Mouse (Mus musculus) liver, embryonic 15.5 days (tissue): ENCODE measurements around the gene Mup20. TPM values are rescaled to one million over a fixed set of nuclear protein-coding genes. Genes with fewer than 3 reads are reported as not detected.

ENCODE experiments used
- polyA plus RNA-seq: library from polyadenylated mRNA; unstranded; fragments of >200 nt; fragmentation: Nextera tagmentation; extraction: Ambion mirVana; gene quantifications from 2 replicates; pipeline ENCODE4 v1.2.1, GENCODE M21; 2015

Mup20 gene
- polyA plus RNA-seq, 1 experiment from 2014 or later: 0.09 TPM

Other genes with a start within 250 kb of the Mup20 start
- gene Mup5, start 218.9 kb downstream of the Mup20 start, polyA plus RNA-seq: not detected in 2 replicates
- gene Mup3, start 33.2 kb upstream of the Mup20 start, polyA plus RNA-seq: not detected in 2 replicates
- 0.18 TPM in 1 of 2 replicates, not detected in the other for gene Mup21, start 96.7 kb upstream of the Mup20 start, polyA plus RNA-seq
- 0.31 and 0.43 TPM in 2 replicates for gene Zfp37, start 176.9 kb upstream of the Mup20 start, polyA plus RNA-seq
- 9.1 and 9.8 TPM in 2 replicates for gene Slc31a2, start 208.4 kb upstream of the Mup20 start, polyA plus RNA-seq